Mouse (Mus musculus): ENCODE measurements around the gene Ctdspl.

Ctdspl gene

GRCm38 (mm10) chr9:119063036-119063644 is 136.9 kb downstream of the Ctdspl start:
- DNase-seq (ENCODE audit: low spot score in 2 of 2), result no peak

- no peak for DNase-seq (ENCODE audit: low spot score in 2 of 2)
Measured at GRCm38 (mm10) chr9:119064296-119064695, 138.0 kb downstream of the Ctdspl start.

GRCm38 (mm10) chr9:119067601-119068000 is 141.3 kb downstream of the Ctdspl start:
- peak; percentile 85 to 92 for DNase-seq (ENCODE audit: low spot score in 2 of 2)

- DNase-seq (ENCODE audit: low spot score in 2 of 2), result no peak
Measured at GRCm38 (mm10) chr9:119068266-119068665, 142.0 kb downstream of the Ctdspl start.

- no peak for DNase-seq (ENCODE audit: low spot score in 2 of 2)
Measured at GRCm38 (mm10) chr9:119070173-119070825, 144.0 kb downstream of the Ctdspl start.

GRCm38 (mm10) chr9:119071786-119072185 is 145.5 kb downstream of the Ctdspl start:
- no peak for DNase-seq (ENCODE audit: low spot score in 2 of 2)

- DNase-seq (ENCODE audit: low spot score in 2 of 2), result no peak
Measured at GRCm38 (mm10) chr9:119073184-119073895, 147.1 kb downstream of the Ctdspl start.

GRCm38 (mm10) chr9:119075685-119076084 is 149.4 kb downstream of the Ctdspl start:
- DNase-seq (ENCODE audit: low spot score in 2 of 2), result no peak

GRCm38 (mm10) chr9:119080040-119080675 is 153.9 kb downstream of the Ctdspl start:
- DNase-seq (ENCODE audit: low spot score in 2 of 2), result no peak

GRCm38 (mm10) chr9:119082039-119082438 is 155.8 kb downstream of the Ctdspl start:
- no peak for DNase-seq (ENCODE audit: low spot score in 2 of 2)

GRCm38 (mm10) chr9:119082656-119083430 is 156.6 kb downstream of the Ctdspl start:
- DNase-seq (ENCODE audit: low spot score in 2 of 2), result no peak

- no peak for DNase-seq (ENCODE audit: low spot score in 2 of 2)
Measured at GRCm38 (mm10) chr9:119083966-119084365, 157.7 kb downstream of the Ctdspl start.

GRCm38 (mm10) chr9:119086451-119086850 is 160.2 kb downstream of the Ctdspl start:
- DNase-seq (ENCODE audit: low spot score in 2 of 2), result no peak

GRCm38 (mm10) chr9:119087309-119087708 is 161.1 kb downstream of the Ctdspl start:
- DNase-seq (ENCODE audit: low spot score in 2 of 2), result no peak

- DNase-seq (ENCODE audit: low spot score in 2 of 2), result peak; percentile 63 to 73
Measured at GRCm38 (mm10) chr9:119088148-119088801, 162.0 kb downstream of the Ctdspl start.

- no peak for DNase-seq (ENCODE audit: low spot score in 2 of 2)
Measured at GRCm38 (mm10) chr9:119089437-119089836, 163.2 kb downstream of the Ctdspl start.

GRCm38 (mm10) chr9:119090462-119090861 is 164.2 kb downstream of the Ctdspl start:
- DNase-seq (ENCODE audit: low spot score in 2 of 2), result no peak

GRCm38 (mm10) chr9:119091581-119092310 is 165.5 kb downstream of the Ctdspl start:
- DNase-seq (ENCODE audit: low spot score in 2 of 2), result no peak

GRCm38 (mm10) chr9:119092473-119093418 is 166.5 kb downstream of the Ctdspl start:
- DNase-seq (ENCODE audit: low spot score in 2 of 2), result peak; percentile 58 to 67
